Comparison of ENCODE assay signal across 7 mouse cellular contexts in genomic region chr6:142387755-142388271, GRCm38 (mm10). TPM values are rescaled to one million over a fixed set of nuclear protein-coding genes. Genes with fewer than 3 reads are reported as not detected.
DNase-seq lines count a peak whose midpoint lies in the region; ATAC-seq lines count a peak whose summit lies in the region.

No protein-coding gene starts in this region.

- 13% methylated on average over 8 of the region's 8 CpGs for WGBS in lung, embryonic 16.5 days
- 21% methylated on average over 8 of the region's 8 CpGs for WGBS in embryonic facial prominence, embryonic 11.5 days
- WGBS in limb, embryonic 10.5 days: 27% methylated on average over 8 of the region's 8 CpGs
- 17% methylated on average over 8 of the region's 8 CpGs for WGBS in stomach, embryonic 14.5 days

- peak overlapping the region; percentile 86 for H3K4me3 ChIP-seq in lung, embryonic 16.5 days (ENCODE audit: low read length)
- H3K4me3 ChIP-seq in embryonic facial prominence, embryonic 11.5 days (ENCODE audit: low read depth, low read length): peak overlapping the region; percentile 95
- peak overlapping the region; percentile 98 for H3K4me3 ChIP-seq in limb, embryonic 10.5 days
- H3K4me3 ChIP-seq in stomach, embryonic 14.5 days (ENCODE audit: low read depth, low read length): peak overlapping the region; percentile 97

- H3K4me1 ChIP-seq in lung, embryonic 16.5 days (replicated peaks; ENCODE audit: control insufficient read depth, insufficient read depth, low read length): peaks cover 13% of the 10 kb centered on the region
- H3K4me1 ChIP-seq in embryonic facial prominence, embryonic 11.5 days (ENCODE audit: control insufficient read depth, insufficient read depth, low read length): no peaks in the 10 kb centered on the region
- H3K4me1 ChIP-seq in limb, embryonic 10.5 days: peaks cover 25% of the 10 kb centered on the region
- peaks cover 10% of the 10 kb centered on the region; the same call in 1 of the 2 replicates for H3K4me1 ChIP-seq in stomach, embryonic 14.5 days (ENCODE audit: control insufficient read depth, insufficient read depth, low read length)

- peak overlapping the region; percentile 91 for H3K9ac ChIP-seq in lung, embryonic 16.5 days (ENCODE audit: low read length)
- H3K9ac ChIP-seq in embryonic facial prominence, embryonic 11.5 days (replicated peaks; ENCODE audit: low read length): peak overlapping the region; percentile 89
- peak overlapping the region; percentile 92 for H3K9ac ChIP-seq in stomach, embryonic 14.5 days (replicated peaks; ENCODE audit: low read depth, low read length)

- no peak for ATAC-seq in lung, embryonic 16.5 days (ENCODE audit: low read depth)
- 0 out of 2 replicates have a peak, but pooled peaks have one; percentile 8 for ATAC-seq in embryonic facial prominence, embryonic 11.5 days (replicated peaks; ENCODE audit: insufficient number of reproducible peaks, low FRiP score, low TSS enrichment, low read depth)
- no peak for ATAC-seq in stomach, embryonic 14.5 days (ENCODE audit: insufficient number of reproducible peaks, insufficient read depth, low FRiP score, low read depth)

- H3K36me3 ChIP-seq in lung, embryonic 16.5 days (ENCODE audit: control insufficient read depth, insufficient read depth, low read length): no peaks in the 10 kb centered on the region
- H3K36me3 ChIP-seq in embryonic facial prominence, embryonic 11.5 days (replicated peaks; ENCODE audit: control insufficient read depth, insufficient read depth, low read depth, low read length): no peaks in the 10 kb centered on the region
- H3K36me3 ChIP-seq in limb, embryonic 10.5 days: peaks cover 18% of the 10 kb centered on the region
- H3K36me3 ChIP-seq in stomach, embryonic 14.5 days (ENCODE audit: control insufficient read depth, insufficient read depth, low read length): no peaks in the 10 kb centered on the region; the same call in 1 of the 2 replicates

- no peak overlapping the region for H3K27ac ChIP-seq in lung, embryonic 16.5 days (ENCODE audit: low read length)
- H3K27ac ChIP-seq in embryonic facial prominence, embryonic 11.5 days (replicated peaks; ENCODE audit: low read depth, low read length): no peak overlapping the region
- H3K27ac ChIP-seq in limb, embryonic 10.5 days: peak overlapping the region; percentile 92
- H3K27ac ChIP-seq in stomach, embryonic 14.5 days (ENCODE audit: low read length): no peak overlapping the region

- H3K4me2 ChIP-seq in lung, embryonic 16.5 days (ENCODE audit: low read depth, low read length): peak overlapping the region; percentile 71
- H3K4me2 ChIP-seq in embryonic facial prominence, embryonic 11.5 days (ENCODE audit: low read depth, low read length): peak overlapping the region; percentile 32
- peak overlapping the region; percentile 83 for H3K4me2 ChIP-seq in stomach, embryonic 14.5 days (replicated peaks; ENCODE audit: low read depth, low read length)

- DNase-seq in lung, postnatal 25 days (ENCODE audit: low spot score): no peak
- DNase-seq in embryonic facial prominence, embryonic 11.5 days (ENCODE audit: low spot score): no peak
- no peak for DNase-seq in limb, embryonic 10.5 days (ENCODE audit: low spot score)
- no peak for DNase-seq in cerebellum, postnatal 36 days
- no peak for DNase-seq in right cerebral cortex, postnatal 10 days (ENCODE audit: low spot score in 2 of 2)

- H3K27me3 ChIP-seq in lung, embryonic 16.5 days (ENCODE audit: control insufficient read depth, insufficient read depth, low read depth, low read length): no peaks in the 10 kb centered on the region
- H3K27me3 ChIP-seq in embryonic facial prominence, embryonic 11.5 days (ENCODE audit: control insufficient read depth, insufficient read depth, low read length): no peaks in the 10 kb centered on the region
- no peaks in the 10 kb centered on the region for H3K27me3 ChIP-seq in limb, embryonic 10.5 days (ENCODE audit: low read depth, poor library complexity, severe bottlenecking)
- H3K27me3 ChIP-seq in stomach, embryonic 14.5 days (ENCODE audit: control insufficient read depth, insufficient read depth, low read length): no peaks in the 10 kb centered on the region

- no peaks in the 10 kb centered on the region for H3K9me3 ChIP-seq in lung, embryonic 16.5 days (ENCODE audit: control insufficient read depth, low read length)
- no peaks in the 10 kb centered on the region for H3K9me3 ChIP-seq in embryonic facial prominence, embryonic 11.5 days (replicated peaks; ENCODE audit: control insufficient read depth, low read length)
- H3K9me3 ChIP-seq in limb, embryonic 10.5 days (replicated peaks): no peaks in the 10 kb centered on the region
- H3K9me3 ChIP-seq in stomach, embryonic 14.5 days (ENCODE audit: control insufficient read depth, low read depth, low read length): no peaks in the 10 kb centered on the region

RNA-seq across cellular contexts. Expression of gene Golt1b, which starts 0.8 kb away (rescaled TPM):
- 81.2 and 85.6 TPM in 2 replicates for polyA plus RNA-seq in lung, embryonic 16.5 days (2015; fragmentation: Nextera tagmentation; extraction: Ambion mirVana)
- polyA plus RNA-seq in embryonic facial prominence, embryonic 11.5 days (2014; fragmentation: Nextera tagmentation; extraction: Ambion mirVana): 136 and 144 TPM in 2 replicates
- polyA plus RNA-seq in limb, embryonic 10.5 days (2016; fragmentation: Nextera tagmentation; extraction: Ambion mirVana): 115 and 125 TPM in 2 replicates
- polyA plus RNA-seq in stomach, embryonic 14.5 days (2014; fragmentation: Nextera tagmentation; extraction: Ambion mirVana): 109 and 112 TPM in 2 replicates

RNA-seq across cellular contexts. Expression of gene Recql, which starts 0.9 kb away (rescaled TPM):
- polyA plus RNA-seq in lung, embryonic 16.5 days (2015; fragmentation: Nextera tagmentation; extraction: Ambion mirVana): 24.3 and 25.5 TPM in 2 replicates
- 37.3 TPM in 2 replicates for polyA plus RNA-seq in embryonic facial prominence, embryonic 11.5 days (2014; fragmentation: Nextera tagmentation; extraction: Ambion mirVana)
- 30.0 and 31.5 TPM in 2 replicates for polyA plus RNA-seq in limb, embryonic 10.5 days (2016; fragmentation: Nextera tagmentation; extraction: Ambion mirVana)
- 25.7 and 32.9 TPM in 2 replicates for polyA plus RNA-seq in stomach, embryonic 14.5 days (2014; fragmentation: Nextera tagmentation; extraction: Ambion mirVana)

RNA-seq across cellular contexts. Expression of gene Spx, which starts 25.4 kb away (rescaled TPM):
- 0.49 and 0.50 TPM in 2 replicates for polyA plus RNA-seq in lung, embryonic 16.5 days (2015; fragmentation: Nextera tagmentation; extraction: Ambion mirVana)
- polyA plus RNA-seq in embryonic facial prominence, embryonic 11.5 days (2014; fragmentation: Nextera tagmentation; extraction: Ambion mirVana): 0.59 and 0.78 TPM in 2 replicates
- 0.54 and 0.78 TPM in 2 replicates for polyA plus RNA-seq in limb, embryonic 10.5 days (2016; fragmentation: Nextera tagmentation; extraction: Ambion mirVana)
- 1.0 and 1.3 TPM in 2 replicates for polyA plus RNA-seq in stomach, embryonic 14.5 days (2014; fragmentation: Nextera tagmentation; extraction: Ambion mirVana)

RNA-seq across cellular contexts. Expression of gene Pyroxd1, which starts 42.4 kb away (rescaled TPM):
- polyA plus RNA-seq in lung, embryonic 16.5 days (2015; fragmentation: Nextera tagmentation; extraction: Ambion mirVana): 15.8 and 15.9 TPM in 2 replicates
- 21.5 and 25.0 TPM in 2 replicates for polyA plus RNA-seq in embryonic facial prominence, embryonic 11.5 days (2014; fragmentation: Nextera tagmentation; extraction: Ambion mirVana)
- 13.5 and 17.0 TPM in 2 replicates for polyA plus RNA-seq in limb, embryonic 10.5 days (2016; fragmentation: Nextera tagmentation; extraction: Ambion mirVana)
- polyA plus RNA-seq in stomach, embryonic 14.5 days (2014; fragmentation: Nextera tagmentation; extraction: Ambion mirVana): 18.5 and 19.3 TPM in 2 replicates

Comparison
In these comparisons a context has a peak if more than half of its experiments do, and no peak if none do; other contexts are left out.
1. H3K4me2 ChIP-seq: peak in every context shown above with its lines; median percentile 83 in stomach, embryonic 14.5 days; 71 in lung, embryonic 16.5 days; 32 in embryonic facial prominence, embryonic 11.5 days.